Mouse (Mus musculus): ENCODE results near the gene Ttyh2.
A peak's percentile ranks its signal among the peaks of the same experiment; 100 is the strongest.

Ttyh2 gene

GRCm38 (mm10) chr11:114706358-114706757 is 31.1 kb downstream of the Ttyh2 start:
- no peak for DNase-seq (ENCODE audit: low spot score)

- DNase-seq (ENCODE audit: low spot score), result no peak
Observed at GRCm38 (mm10) chr11:114711393-114711792, 36.2 kb downstream of the Ttyh2 start.

GRCm38 (mm10) chr11:114711861-114712260 is 36.6 kb downstream of the Ttyh2 start:
- DNase-seq (ENCODE audit: low spot score), result no peak

- no peak for DNase-seq (ENCODE audit: low spot score)
Observed at GRCm38 (mm10) chr11:114714526-114714925, 39.3 kb downstream of the Ttyh2 start.

GRCm38 (mm10) chr11:114715531-114715930 is 40.3 kb downstream of the Ttyh2 start:
- no peak for DNase-seq (ENCODE audit: low spot score)

GRCm38 (mm10) chr11:114720535-114720934 is 45.3 kb downstream of the Ttyh2 start:
- no peak for DNase-seq (ENCODE audit: low spot score)

- DNase-seq (ENCODE audit: low spot score), result no peak
Observed at GRCm38 (mm10) chr11:114722438-114722837, 47.2 kb downstream of the Ttyh2 start.

GRCm38 (mm10) chr11:114723030-114723429 is 47.8 kb downstream of the Ttyh2 start:
- no peak for DNase-seq (ENCODE audit: low spot score)

GRCm38 (mm10) chr11:114724787-114725590 is 49.8 kb downstream of the Ttyh2 start:
- DNase-seq (ENCODE audit: low spot score), result no peak

GRCm38 (mm10) chr11:114726965-114727825 is 52.0 kb downstream of the Ttyh2 start, which contains the start of gene Dnaic2:
Gene Dnaic2 (plus strand): TSS chr11:114727408.
- no peak for DNase-seq (ENCODE audit: low spot score)

GRCm38 (mm10) chr11:114727826-114728186 is 52.6 kb downstream of the Ttyh2 start:
- no peak for DNase-seq (ENCODE audit: low spot score)

GRCm38 (mm10) chr11:114728333-114728732 is 53.1 kb downstream of the Ttyh2 start:
- no peak for DNase-seq (ENCODE audit: low spot score)

GRCm38 (mm10) chr11:114729832-114730363 is 54.7 kb downstream of the Ttyh2 start:
- DNase-seq (ENCODE audit: low spot score), result no peak

- no peak for DNase-seq (ENCODE audit: low spot score)
Observed at GRCm38 (mm10) chr11:114731711-114732110, 56.5 kb downstream of the Ttyh2 start.

GRCm38 (mm10) chr11:114732890-114733289 is 57.7 kb downstream of the Ttyh2 start:
- no peak for DNase-seq (ENCODE audit: low spot score)

GRCm38 (mm10) chr11:114736111-114736510 is 60.9 kb downstream of the Ttyh2 start:
- no peak for DNase-seq (ENCODE audit: low spot score)

- peak; percentile 8 for DNase-seq (ENCODE audit: low spot score)
Observed at GRCm38 (mm10) chr11:114736913-114737624, 61.8 kb downstream of the Ttyh2 start.

GRCm38 (mm10) chr11:114740598-114740997 is 65.4 kb downstream of the Ttyh2 start:
- no peak for DNase-seq (ENCODE audit: low spot score)

GRCm38 (mm10) chr11:114741451-114741850 is 66.2 kb downstream of the Ttyh2 start:
- DNase-seq (ENCODE audit: low spot score), result no peak

GRCm38 (mm10) chr11:114745134-114745533 is 69.9 kb downstream of the Ttyh2 start:
- peak; percentile 66 for DNase-seq (ENCODE audit: low spot score)

- DNase-seq (ENCODE audit: low spot score), result no peak
Observed at GRCm38 (mm10) chr11:114747564-114748138, 72.4 kb downstream of the Ttyh2 start.
